Mouse (Mus musculus) right cerebral cortex, postnatal 36 days (tissue): ENCODE data around the gene Tulp2.
A peak's percentile ranks its signal among the peaks of the same experiment; 100 is the strongest.
"Not testable (repeated sequence)": the region's sequence is repeated elsewhere in the genome, so short reads cannot be mapped to it uniquely, and the experiment has no call there.

Experiments
- DNase-seq, 2 experiments: peaks; one replicate each; pipeline ENCODE4 v3.0.0; 2022; ENCODE audit warnings: low spot score in 2 of 2, mixed read lengths in 1 of 2

The Tulp2 gene

GRCm38 (mm10) chr7:45459564-45460140 is 22.0 kb upstream of the Tulp2 start, which contains the start of gene Ftl1:
Ftl1 (minus strand) TSS chr7:45459884.
- DNase-seq, result peak; percentile 97

- DNase-seq, result no peak
Measured at GRCm38 (mm10) chr7:45460377-45460776, 21.3 kb upstream of the Tulp2 start.

- DNase-seq, result no peak
Measured at GRCm38 (mm10) chr7:45460860-45461314, 20.8 kb upstream of the Tulp2 start.

- no peak for DNase-seq
Measured at GRCm38 (mm10) chr7:45461326-45461725, 20.4 kb upstream of the Tulp2 start.

- DNase-seq, result no peak
Measured at GRCm38 (mm10) chr7:45461781-45462180, 19.9 kb upstream of the Tulp2 start.

- DNase-seq, result no peak
Measured at GRCm38 (mm10) chr7:45462325-45462724, 19.4 kb upstream of the Tulp2 start.

GRCm38 (mm10) chr7:45462868-45463267 is 18.8 kb upstream of the Tulp2 start:
- DNase-seq, result not testable (repeated sequence)

- DNase-seq, result no peak
Measured at GRCm38 (mm10) chr7:45463987-45464778, 17.5 kb upstream of the Tulp2 start.

- no peak for DNase-seq
Measured at GRCm38 (mm10) chr7:45465112-45465511, 16.6 kb upstream of the Tulp2 start.

- DNase-seq, result no peak
Measured at GRCm38 (mm10) chr7:45465549-45465948, 16.1 kb upstream of the Tulp2 start.

- peak; percentile 93 for DNase-seq
Measured at GRCm38 (mm10) chr7:45466283-45467089, 15.2 kb upstream of the Tulp2 start, which contains the start of gene Bax. Bax (minus strand) TSS chr7:45466898.

GRCm38 (mm10) chr7:45467090-45467670 is 14.5 kb upstream of the Tulp2 start:
- no peak for DNase-seq

- DNase-seq, result peak in 1 of 2 experiments; percentile 58
Measured at GRCm38 (mm10) chr7:45470869-45471268, 10.8 kb upstream of the Tulp2 start.

GRCm38 (mm10) chr7:45475291-45475969 is 6.2 kb upstream of the Tulp2 start:
- no peak for DNase-seq

GRCm38 (mm10) chr7:45476453-45476852 is 5.2 kb upstream of the Tulp2 start:
- no peak for DNase-seq

GRCm38 (mm10) chr7:45477003-45477402 is 4.7 kb upstream of the Tulp2 start:
- DNase-seq, result no peak

GRCm38 (mm10) chr7:45478774-45479173 is 2.9 kb upstream of the Tulp2 start:
- no peak for DNase-seq

GRCm38 (mm10) chr7:45480310-45480709 is 1.4 kb upstream of the Tulp2 start:
- DNase-seq, result not testable (repeated sequence)

GRCm38 (mm10) chr7:45482166-45482565 is 489 bp downstream of the Tulp2 start:
- DNase-seq, result no peak

- DNase-seq, result not testable (repeated sequence)
Measured at GRCm38 (mm10) chr7:45484985-45485384, 3.3 kb downstream of the Tulp2 start.

GRCm38 (mm10) chr7:45486158-45486557 is 4.5 kb downstream of the Tulp2 start:
- no peak for DNase-seq
